Mouse (Mus musculus): ENCODE measurements around the gene Retsat. TPM values are rescaled to one million over a fixed set of nuclear protein-coding genes. Genes with fewer than 3 reads are reported as not detected.

Retsat gene
- 2.9 and 19.0 TPM in 2 replicates for polyA plus RNA-seq (2012; ENCODE audit: low replicate concordance)

GRCm38 (mm10) chr6:72597956-72598753 lies at the start of gene Retsat, which contains the start of gene Elmod3:
Retsat (plus strand) TSS chr6:72598475.
Elmod3 (minus strand) TSS chr6:72598413.

GRCm38 (mm10) chr6:72616643-72617288 lies 18.5 kb downstream of the Retsat start, which contains the start of gene Tgoln1:
Tgoln1 (minus strand) TSS chr6:72617000.

Other genes starting within 250 kb of the Retsat start
- 6.4 and 15.2 TPM in 2 replicates for gene Tmem150a, start 243.0 kb upstream of the Retsat start, polyA plus RNA-seq (2012; ENCODE audit: low replicate concordance)
- 14.2 and 93.1 TPM in 2 replicates for gene Rnf181, start 231.5 kb upstream of the Retsat start, polyA plus RNA-seq (2012; ENCODE audit: low replicate concordance)
- gene Vamp5, start 218.0 kb upstream of the Retsat start, polyA plus RNA-seq (2012; ENCODE audit: low replicate concordance) = 32.7 and 47.3 TPM in 2 replicates
- gene Vamp8, start 207.8 kb upstream of the Retsat start, polyA plus RNA-seq (2012; ENCODE audit: low replicate concordance) = 21.3 and 54.2 TPM in 2 replicates
- 5.9 and 7.0 TPM in 2 replicates for gene Ggcx, start 184.2 kb upstream of the Retsat start, polyA plus RNA-seq (2012; ENCODE audit: low replicate concordance)
- 16.3 and 150 TPM in 2 replicates for gene Mat2a, start 158.9 kb upstream of the Retsat start, polyA plus RNA-seq (2012; ENCODE audit: low replicate concordance)
- not detected in 2 replicates for gene Sh2d6, start 76.8 kb upstream of the Retsat start, polyA plus RNA-seq (2012; ENCODE audit: low replicate concordance)
- gene Capg, start 54.1 kb upstream of the Retsat start, polyA plus RNA-seq (2012; ENCODE audit: low replicate concordance) = 31.6 and 60.9 TPM in 2 replicates
- gene Elmod3, start 62 bp upstream of the Retsat start, polyA plus RNA-seq (2012; ENCODE audit: low replicate concordance) = 27.5 and 32.1 TPM in 2 replicates
- 0.92 and 4.6 TPM in 2 replicates for gene Tgoln1, start 18.5 kb downstream of the Retsat start, polyA plus RNA-seq (2012; ENCODE audit: low replicate concordance)
- 0.57 and 0.85 TPM in 2 replicates for gene Tcf7l1, start 190.8 kb downstream of the Retsat start, polyA plus RNA-seq (2012; ENCODE audit: low replicate concordance)